Mouse (Mus musculus) spleen, adult 2 months (tissue): ENCODE measurements around the gene Plvap.

Experiments used
- CTCF ChIP-seq: fragments of 200-500 bp; IDR thresholded peaks from 2 replicates; pipeline ENCODE4 v1.5.1; 2011; ENCODE audit warnings: mild to moderate bottlenecking, inconsistent platforms; ENCODE audit not compliant: insufficient read depth, insufficient read length, insufficient replicate concordance; ENCODE audit errors: extremely low read depth
- POLR2A ChIP-seq: fragments of 200-500 bp; IDR thresholded peaks from 2 replicates; pipeline ENCODE4 v1.6.1; 2011; ENCODE audit warnings: low read depth, low read length, inconsistent platforms

- no peak; the same call in 1 of the 2 replicates for TF ChIP-seq POLR2A
- TF ChIP-seq CTCF = no peak
Observed at GRCm38 (mm10) chr8:71469411-71469810, 42.1 kb downstream of the Plvap start.
